Mouse (Mus musculus): ENCODE measurements around the gene Pcare. TPM values are rescaled to one million over a fixed set of nuclear protein-coding genes. Genes with fewer than 3 reads are reported as not detected.
"Not testable (repeated sequence)": the region's sequence is repeated elsewhere in the genome, so short reads cannot be mapped to it uniquely, and the experiment has no call there.

The Pcare gene
- polyA plus RNA-seq, 1 experiment from 2014 or later, result not detected

DNA sequence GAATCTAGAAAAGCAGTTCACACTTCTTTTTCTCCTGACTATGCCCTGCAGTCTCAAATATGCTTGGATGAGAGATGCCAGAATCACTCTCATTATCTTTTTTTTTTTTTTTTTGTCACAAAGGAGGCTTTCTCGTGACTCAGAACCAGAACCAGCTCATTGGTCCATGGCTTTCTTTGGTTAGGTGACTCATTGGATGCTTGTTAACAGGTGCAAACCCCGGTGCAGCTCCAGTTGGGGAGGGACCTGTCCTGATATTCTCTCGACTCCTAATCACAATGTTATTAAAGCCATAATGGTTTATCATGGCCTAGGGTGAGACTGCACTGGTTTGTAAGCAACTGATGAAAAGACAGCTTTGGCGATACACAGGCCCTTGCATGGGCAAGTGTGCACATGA lies 21.5 kb upstream of the Pcare start:
- Histone ChIP-seq H3K9me3 (ENCODE audit: low read length) (0 out of 2 replicates have a peak, but pooled peaks cover 3% of the 10 kb centered on the region), H3K9ac (replicated peaks; ENCODE audit: low read depth) (no peak overlapping the region), H3K4me2 (replicated peaks; ENCODE audit: low read depth, low read length) (no peak overlapping the region), H3K36me3 (ENCODE audit: insufficient read depth, low read length) (no peaks in the 10 kb centered on the region), H3K4me1 (ENCODE audit: insufficient read depth, low read depth, low read length) (no peaks in the 10 kb centered on the region), H3K27ac (ENCODE audit: low read length) (no peak overlapping the region), H3K27me3 (replicated peaks; ENCODE audit: insufficient read depth, low read length) (no peaks in the 10 kb centered on the region), H3K4me3 (ENCODE audit: low read depth, low read length) (no peak overlapping the region)
- DNase-seq (ENCODE audit: low spot score), result no peak
- ATAC-seq, result no peak
- 68% methylated on average over 4 of the region's 4 CpGs for WGBS
- TF ChIP-seq CTCF (IDR thresholded peaks at IDR 0.05), result no peak
- TF ChIP-seq EP300 (IDR thresholded peaks at IDR 0.05), result no peak

DNA sequence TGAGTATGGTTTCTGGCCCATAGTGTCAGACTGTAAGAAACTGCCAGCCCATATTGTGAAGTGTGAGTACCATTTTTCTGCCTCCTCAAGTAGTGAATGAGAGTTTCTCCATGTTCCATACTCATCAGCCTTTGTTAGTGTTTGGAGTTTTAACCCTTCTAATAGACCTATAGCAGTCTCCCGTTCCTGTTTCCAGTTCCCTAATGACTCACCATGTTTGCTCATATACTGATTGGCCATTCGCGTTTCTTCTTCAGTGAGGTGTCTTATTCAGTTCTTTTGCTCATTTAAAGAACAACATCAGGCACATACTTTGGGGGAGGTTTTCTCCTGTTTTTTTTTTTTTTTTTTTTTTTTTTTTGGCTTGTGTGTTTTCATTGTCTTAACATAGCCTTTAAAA lies 18.0 kb upstream of the Pcare start:
- Histone ChIP-seq H3K4me1 (ENCODE audit: insufficient read depth, low read depth, low read length) (no peaks in the 10 kb centered on the region), H3K9ac (replicated peaks; ENCODE audit: low read depth) (no peak overlapping the region), H3K27me3 (replicated peaks; ENCODE audit: insufficient read depth, low read length) (no peaks in the 10 kb centered on the region), H3K27ac (ENCODE audit: low read length) (no peak overlapping the region), H3K9me3 (ENCODE audit: low read length) (no peaks in the 10 kb centered on the region), H3K4me3 (ENCODE audit: low read depth, low read length) (no peak overlapping the region), H3K36me3 (ENCODE audit: insufficient read depth, low read length) (no peaks in the 10 kb centered on the region), H3K4me2 (replicated peaks; ENCODE audit: low read depth, low read length) (no peak overlapping the region)
- TF ChIP-seq CTCF (IDR thresholded peaks at IDR 0.05) (no peak), EP300 (IDR thresholded peaks at IDR 0.05) (no peak)
- 88% methylated on average over 3 of the region's 3 CpGs for WGBS
- no peak for ATAC-seq
- DNase-seq (ENCODE audit: low spot score), result no peak

DNA sequence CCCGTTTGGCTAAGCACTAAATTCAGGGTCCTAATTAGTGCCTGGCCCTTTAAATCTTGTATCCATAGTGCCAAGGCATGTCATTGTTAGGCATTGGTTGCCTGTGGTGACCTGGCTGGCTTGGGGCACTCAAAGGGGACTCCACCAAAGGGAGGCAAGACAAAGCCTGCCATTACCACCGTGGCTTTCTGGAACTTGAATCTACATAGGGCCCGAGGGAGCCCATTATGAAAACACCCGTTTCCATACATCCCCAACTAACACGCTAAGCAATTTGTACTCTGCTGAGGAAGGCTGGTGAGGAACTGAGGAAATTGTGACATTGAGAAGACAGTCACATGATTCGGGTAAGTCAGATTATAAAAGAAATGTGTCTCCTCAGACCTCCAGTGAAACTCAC lies 16.9 kb upstream of the Pcare start:
- H3K4me3 ChIP-seq (ENCODE audit: low read depth, low read length), result no peak overlapping the region
- TF ChIP-seq EP300 (IDR thresholded peaks at IDR 0.05), result no peak
- ATAC-seq (no peak), DNase-seq (ENCODE audit: low spot score) (no peak)
- no peak overlapping the region for H3K27ac ChIP-seq (ENCODE audit: low read length)
- WGBS, result 51% methylated on average over 6 of the region's 6 CpGs
- H3K9me3 ChIP-seq (ENCODE audit: low read length), result no peaks in the 10 kb centered on the region
- no peaks in the 10 kb centered on the region for H3K36me3 ChIP-seq (ENCODE audit: insufficient read depth, low read length)
- no peaks in the 10 kb centered on the region for H3K4me1 ChIP-seq (ENCODE audit: insufficient read depth, low read depth, low read length)
- no peaks in the 10 kb centered on the region for H3K27me3 ChIP-seq (replicated peaks; ENCODE audit: insufficient read depth, low read length)
- H3K9ac ChIP-seq (replicated peaks; ENCODE audit: low read depth), result no peak overlapping the region
- no peak overlapping the region for H3K4me2 ChIP-seq (replicated peaks; ENCODE audit: low read depth, low read length)

DNA sequence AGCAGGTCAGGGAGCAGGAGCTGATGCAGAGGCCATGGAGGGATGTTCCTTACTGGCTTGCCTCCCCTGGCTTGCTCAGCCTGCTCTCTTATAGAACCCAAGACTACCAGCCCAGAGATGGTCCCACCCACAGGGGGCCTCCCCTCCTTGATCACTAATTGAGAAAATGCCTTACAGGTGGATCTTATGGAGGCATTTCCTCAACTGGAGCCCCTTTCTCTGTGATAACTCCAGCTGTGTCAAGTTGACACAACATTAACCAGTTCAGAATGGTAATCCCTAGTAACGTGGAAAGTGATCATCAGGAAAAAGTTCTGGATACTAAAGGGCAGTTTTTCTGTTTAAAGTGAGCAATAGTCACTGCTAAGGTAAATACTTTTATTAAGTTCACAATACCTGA lies 15.5 kb upstream of the Pcare start, which contains the start of gene Clip4:
TSS of gene Clip4 (plus strand) at position 301 of the 400 bp plus-strand sequence.
- H3K9ac ChIP-seq (replicated peaks; ENCODE audit: low read depth); H3K36me3 ChIP-seq (ENCODE audit: insufficient read depth, low read length); DNase-seq (ENCODE audit: low spot score); H3K4me1 ChIP-seq (ENCODE audit: insufficient read depth, low read depth, low read length); H3K4me3 ChIP-seq (ENCODE audit: low read depth, low read length); H3K9me3 ChIP-seq (ENCODE audit: low read length); H3K27me3 ChIP-seq (replicated peaks; ENCODE audit: insufficient read depth, low read length); ATAC-seq; H3K27ac ChIP-seq (ENCODE audit: low read length); H3K4me2 ChIP-seq (replicated peaks; ENCODE audit: low read depth, low read length): not testable (repeated sequence)
- WGBS, result 69% methylated on average over 1 of the region's 1 CpGs

DNA sequence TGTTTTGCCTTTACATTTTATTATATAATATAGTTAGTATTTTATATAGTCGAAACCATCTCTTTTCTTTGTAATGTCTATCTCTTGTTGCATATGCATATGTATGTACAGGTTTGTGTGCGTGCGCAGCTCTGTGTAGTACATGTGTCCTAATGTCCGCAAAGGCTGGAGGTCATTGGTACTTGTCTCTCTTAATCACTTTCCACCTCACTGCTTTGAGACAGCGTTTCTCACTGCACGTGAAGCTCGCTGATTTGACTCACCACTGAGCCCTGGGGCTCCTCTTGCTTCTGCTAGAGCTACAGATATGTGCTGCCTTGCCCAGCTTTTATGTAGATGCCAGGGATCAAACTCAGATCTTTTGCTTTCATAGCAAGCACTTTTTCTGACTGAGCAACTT lies 7.8 kb upstream of the Pcare start:
- WGBS, result 77% methylated on average over 7 of the region's 7 CpGs
- Histone ChIP-seq H3K4me1 (ENCODE audit: insufficient read depth, low read depth, low read length) (no peaks in the 10 kb centered on the region), H3K4me3 (ENCODE audit: low read depth, low read length) (no peak overlapping the region), H3K9ac (replicated peaks; ENCODE audit: low read depth) (no peak overlapping the region), H3K27ac (ENCODE audit: low read length) (no peak overlapping the region), H3K36me3 (ENCODE audit: insufficient read depth, low read length) (no peaks in the 10 kb centered on the region), H3K27me3 (replicated peaks; ENCODE audit: insufficient read depth, low read length) (no peaks in the 10 kb centered on the region), H3K9me3 (ENCODE audit: low read length) (no peaks in the 10 kb centered on the region), H3K4me2 (replicated peaks; ENCODE audit: low read depth, low read length) (no peak overlapping the region)
- ATAC-seq (no peak), DNase-seq (ENCODE audit: low spot score) (no peak)
- TF ChIP-seq EP300 (IDR thresholded peaks at IDR 0.05), result no peak
- TF ChIP-seq CTCF (IDR thresholded peaks at IDR 0.05), result no peak

DNA sequence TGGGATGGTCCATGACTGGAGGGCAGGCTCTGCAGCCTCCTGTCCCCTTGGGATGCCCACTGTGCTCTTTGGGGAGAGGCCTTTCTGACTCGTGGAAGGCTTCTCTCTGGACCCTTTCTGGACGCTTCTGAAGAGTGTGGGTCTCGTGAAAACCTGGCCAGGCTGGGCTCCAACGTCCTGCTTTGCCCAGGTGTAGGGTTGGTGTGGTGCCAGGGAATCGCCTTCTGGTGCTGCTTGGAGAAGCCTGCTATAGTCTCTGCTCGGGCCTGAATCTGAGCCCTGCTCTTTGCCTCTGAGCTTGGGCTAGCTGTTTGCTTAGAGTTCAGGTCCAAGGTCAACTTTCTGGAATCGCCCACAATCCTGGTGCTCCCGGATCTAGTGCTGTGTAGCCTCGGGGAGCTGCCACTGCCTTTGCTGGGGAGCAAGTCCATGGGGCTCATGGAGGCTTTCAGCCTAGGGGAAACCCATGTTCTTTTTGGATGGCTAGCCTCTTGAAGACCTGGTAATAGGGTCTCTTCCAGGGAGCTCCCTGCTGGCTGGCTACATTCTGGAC lies 3.0 kb downstream of the Pcare start:
- DNase-seq (ENCODE audit: low spot score), result no peak
- Histone ChIP-seq H3K9me3 (ENCODE audit: low read length) (no peaks in the 10 kb centered on the region), H3K9ac (replicated peaks; ENCODE audit: low read depth) (no peak overlapping the region), H3K4me2 (replicated peaks; ENCODE audit: low read depth, low read length) (no peak overlapping the region), H3K4me1 (ENCODE audit: insufficient read depth, low read depth, low read length) (no peaks in the 10 kb centered on the region), H3K36me3 (ENCODE audit: insufficient read depth, low read length) (no peaks in the 10 kb centered on the region), H3K27me3 (replicated peaks; ENCODE audit: insufficient read depth, low read length) (no peaks in the 10 kb centered on the region), H3K4me3 (ENCODE audit: low read depth, low read length) (no peak overlapping the region), H3K27ac (ENCODE audit: low read length) (no peak overlapping the region)
- ATAC-seq, result no peak
- WGBS, result 61% methylated on average over 9 of the region's 9 CpGs
- TF ChIP-seq EP300 (IDR thresholded peaks at IDR 0.05) (no peak), CTCF (IDR thresholded peaks at IDR 0.05) (no peak)

DNA sequence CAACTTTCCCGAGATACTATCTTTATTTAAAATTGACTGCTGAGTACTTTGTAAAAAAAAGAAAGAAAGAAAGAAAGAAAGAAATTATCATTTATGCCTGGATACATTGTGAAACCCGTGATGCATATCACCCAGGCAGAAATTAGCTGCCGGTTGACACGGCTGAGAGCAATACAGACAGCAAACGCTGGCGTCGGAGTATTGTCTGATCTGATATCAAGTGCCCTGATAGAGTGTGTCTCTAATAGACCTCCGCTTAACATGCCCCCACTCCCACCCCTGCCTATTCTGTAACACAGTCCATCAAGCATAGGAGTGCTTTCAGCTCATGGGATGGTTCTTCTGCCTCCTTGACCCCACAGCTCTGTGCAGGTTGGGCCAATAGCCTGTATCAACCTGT lies 5.1 kb downstream of the Pcare start:
- H3K27me3 ChIP-seq (replicated peaks; ENCODE audit: insufficient read depth, low read length), result no peaks in the 10 kb centered on the region
- H3K27ac ChIP-seq (ENCODE audit: low read length), result no peak overlapping the region
- DNase-seq (ENCODE audit: low spot score) (no peak), ATAC-seq (no peak)
- WGBS, result 55% methylated on average over 8 of the region's 8 CpGs
- no peak overlapping the region for H3K4me3 ChIP-seq (ENCODE audit: low read depth, low read length)
- no peaks in the 10 kb centered on the region for H3K36me3 ChIP-seq (ENCODE audit: insufficient read depth, low read length)
- no peaks in the 10 kb centered on the region for H3K9me3 ChIP-seq (ENCODE audit: low read length)
- TF ChIP-seq EP300 (IDR thresholded peaks at IDR 0.05), result no peak
- TF ChIP-seq CTCF (IDR thresholded peaks at IDR 0.05), result no peak
- H3K4me1 ChIP-seq (ENCODE audit: insufficient read depth, low read depth, low read length), result no peaks in the 10 kb centered on the region
- H3K9ac ChIP-seq (replicated peaks; ENCODE audit: low read depth), result no peak overlapping the region
- H3K4me2 ChIP-seq (replicated peaks; ENCODE audit: low read depth, low read length), result no peak overlapping the region
